Mouse (Mus musculus) frontal cortex, postnatal 14 days (tissue): ENCODE results near the gene Terf2ip.
A peak's percentile ranks its signal among the peaks of the same experiment; 100 is the strongest.

Source experiments
- DNase-seq, 2 experiments: peaks; one replicate each; pipeline ENCODE4 v3.0.0; 2022; ENCODE audit warnings: low spot score in 2 of 2

Terf2ip gene

DNA sequence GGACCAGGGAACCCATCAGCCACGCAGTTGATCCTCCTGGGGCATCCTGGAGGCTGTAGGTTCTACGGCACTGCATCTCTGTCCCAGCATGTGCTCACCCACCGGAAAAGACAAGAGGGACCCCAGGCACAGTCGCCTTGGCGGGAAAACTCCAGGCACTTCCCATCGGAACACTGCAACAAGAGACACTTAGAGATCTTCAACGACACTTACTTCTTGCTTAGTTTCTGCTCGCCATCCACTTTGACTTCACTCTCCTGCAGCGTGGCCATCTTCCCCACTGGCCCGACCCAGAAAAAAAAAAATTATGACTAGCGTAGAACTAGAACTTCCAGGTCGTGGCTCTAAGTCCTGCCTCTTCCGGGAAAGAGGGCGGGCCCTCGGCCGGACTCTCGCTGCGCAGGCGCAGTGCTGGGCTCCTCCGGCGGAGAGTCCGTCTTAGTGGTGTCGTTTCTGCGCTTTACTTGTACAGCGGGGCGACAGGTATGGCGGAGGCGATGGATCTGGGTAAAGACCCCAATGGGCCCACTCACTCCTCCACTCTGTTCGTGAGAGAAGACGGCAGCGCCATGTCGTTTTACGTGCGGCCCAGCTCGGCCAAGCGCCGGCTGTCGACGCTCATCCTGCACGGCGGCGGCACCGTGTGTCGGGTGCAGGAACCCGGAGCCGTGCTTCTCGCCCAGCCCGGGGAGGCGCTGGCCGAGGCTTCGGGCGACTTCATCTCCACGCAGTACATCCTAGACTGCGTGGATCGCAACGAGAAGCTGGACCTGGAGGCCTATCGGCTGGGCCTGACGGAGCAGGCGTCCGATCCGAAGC lies at the start of gene Terf2ip, which contains the start of gene Kars:
TSS of gene Terf2ip (plus strand) at position 402 of the 819 bp plus-strand sequence.
TSS of gene Kars (minus strand) at position 327 of the 819 bp plus-strand sequence.
- peak; percentile 87 for DNase-seq

DNA sequence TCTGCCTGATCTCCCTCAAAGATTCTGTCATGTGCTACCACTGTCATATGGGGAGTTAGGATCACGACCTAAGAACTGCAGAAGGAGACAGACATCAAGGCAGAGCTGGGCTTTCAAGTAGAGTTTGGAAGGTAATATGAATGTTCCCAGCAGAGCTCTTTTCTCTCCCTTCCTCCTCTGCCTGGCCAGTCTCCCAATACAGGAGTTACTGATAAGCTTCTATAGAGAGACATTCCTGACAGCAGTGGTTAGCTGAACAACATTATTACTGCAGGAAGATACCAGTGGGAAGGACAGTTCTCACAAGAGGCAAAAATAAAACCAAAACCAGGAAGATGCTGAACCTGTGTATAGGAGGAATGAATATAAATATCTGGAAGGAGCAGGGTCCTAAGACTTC lies 48.6 kb upstream of the Terf2ip start:
- DNase-seq = no peak

DNA sequence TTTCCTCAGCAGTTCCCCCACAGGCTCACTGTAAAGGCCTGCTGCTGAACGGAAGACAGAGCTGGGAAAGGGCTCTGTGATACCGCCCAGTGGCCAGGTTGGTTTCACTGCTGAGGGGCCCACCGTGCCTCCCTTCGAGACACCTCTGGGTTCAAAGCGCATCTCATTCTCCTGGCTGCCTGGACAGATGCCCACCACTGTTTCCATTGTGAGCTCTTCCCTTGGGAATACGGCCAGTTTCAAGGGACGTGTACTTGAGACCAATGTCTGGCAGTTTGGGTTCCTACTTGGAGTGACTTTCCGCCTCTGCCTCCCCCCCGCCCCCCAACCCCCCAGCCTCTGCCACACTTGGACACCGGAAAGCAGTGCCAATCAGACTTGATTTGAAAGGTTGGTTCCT lies 48.1 kb upstream of the Terf2ip start:
- DNase-seq = no peak

DNA sequence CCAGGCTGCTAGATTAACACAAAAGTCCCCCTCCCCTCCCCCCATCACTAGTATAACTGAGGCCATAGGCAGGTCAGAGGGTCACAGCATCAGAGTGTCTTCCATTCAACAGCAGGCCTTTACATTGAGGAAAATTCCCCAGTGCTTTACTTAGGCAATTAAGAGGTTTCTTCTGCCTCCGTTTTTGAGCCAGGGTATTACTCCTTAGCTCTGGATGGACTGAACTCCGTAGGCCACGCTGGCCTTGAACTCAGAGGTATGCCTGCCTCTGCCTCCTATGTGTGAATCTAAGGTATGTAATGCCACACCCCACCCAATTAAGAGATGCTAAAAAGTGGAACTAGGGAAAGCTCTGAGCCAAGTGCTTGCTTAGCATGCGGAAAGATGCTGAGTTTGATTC lies 47.7 kb upstream of the Terf2ip start:
- no peak for DNase-seq

DNA sequence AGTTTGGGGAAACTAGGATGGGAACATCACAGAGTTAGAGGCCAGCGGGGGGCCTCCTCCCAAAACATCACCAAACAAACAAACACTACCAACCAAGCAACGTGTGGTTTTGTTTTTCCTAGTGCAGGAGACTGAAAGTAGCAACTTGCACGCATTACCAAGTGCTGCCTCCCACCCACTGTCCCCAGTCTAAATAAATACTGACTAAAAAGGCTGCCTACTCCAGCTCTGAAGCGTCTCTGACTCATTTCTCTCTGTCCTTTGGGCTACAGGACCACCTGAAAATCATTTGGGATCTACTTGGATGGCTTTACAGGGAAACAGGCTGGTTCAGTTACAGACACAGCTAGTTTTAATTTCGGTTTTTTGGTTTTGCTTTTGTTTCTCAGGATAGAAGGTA lies 46.8 kb upstream of the Terf2ip start:
- no peak for DNase-seq

DNA sequence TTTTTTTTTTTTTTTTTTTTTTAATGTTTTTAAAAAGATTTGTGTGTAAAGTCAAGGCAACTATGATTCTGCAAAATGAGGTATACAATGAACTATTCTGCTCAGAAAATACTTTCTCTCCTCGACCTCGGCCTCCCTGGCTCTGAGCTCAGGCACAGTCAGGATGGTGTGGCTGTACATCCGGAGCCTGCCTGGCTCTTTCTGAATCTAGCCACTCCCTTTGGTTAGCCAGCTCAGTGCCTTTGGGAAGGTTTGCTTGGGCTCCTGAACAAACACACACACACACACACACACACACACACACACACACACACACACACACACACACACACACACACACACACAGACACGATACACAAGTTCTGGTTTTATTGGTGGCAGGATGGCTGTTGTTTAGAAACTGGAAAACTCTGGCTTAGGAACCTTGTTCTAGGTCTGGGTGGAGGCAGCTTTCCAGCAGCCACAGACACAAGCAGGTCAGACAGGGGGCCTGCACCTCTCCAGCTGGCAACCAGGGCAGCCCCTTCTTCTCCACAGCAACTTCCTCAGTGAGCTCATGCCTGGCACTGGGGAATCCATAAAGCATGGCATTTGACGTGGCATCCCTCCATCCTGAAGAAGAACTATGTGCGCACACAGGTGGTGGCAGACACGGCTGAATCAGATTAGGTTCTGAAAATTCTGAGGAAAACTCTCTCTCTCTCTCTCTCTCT lies 46.2 kb upstream of the Terf2ip start:
- DNase-seq = no peak

DNA sequence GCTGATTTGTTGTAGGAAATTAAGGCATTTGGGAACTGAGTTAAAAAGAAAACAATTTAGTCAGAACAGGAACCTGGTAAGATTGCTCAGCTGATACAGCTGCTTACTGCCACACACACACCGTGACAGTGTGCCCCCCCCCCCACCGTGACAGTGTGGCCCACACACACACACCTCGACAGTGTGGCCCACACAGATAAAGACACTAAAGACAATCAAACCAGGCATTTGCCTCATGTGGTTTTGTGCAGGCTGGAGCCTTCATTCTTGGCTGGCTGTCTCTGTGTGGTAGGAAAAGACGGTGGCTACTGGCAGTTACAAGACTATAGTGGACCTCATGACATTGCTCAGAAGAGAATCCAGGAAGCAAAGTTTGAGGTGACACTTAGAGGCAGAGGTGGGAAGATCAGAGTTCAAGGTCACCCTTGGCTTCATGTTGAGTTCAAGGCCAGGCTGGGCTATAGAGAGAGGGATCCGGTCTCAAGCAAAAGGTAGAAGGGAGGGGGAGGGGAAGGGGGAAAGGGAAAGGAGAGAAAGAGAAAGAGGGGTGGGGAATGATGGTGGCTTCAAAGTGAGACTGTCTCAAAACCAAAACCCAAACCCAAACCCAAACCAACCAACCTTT lies 43.8 kb upstream of the Terf2ip start:
- no peak for DNase-seq

- DNase-seq = no peak
Measured at GRCm38 (mm10) chr8:111968541-111968940, 42.7 kb upstream of the Terf2ip start.

- no peak for DNase-seq
Measured at GRCm38 (mm10) chr8:111968991-111969390, 42.2 kb upstream of the Terf2ip start.

GRCm38 (mm10) chr8:111974138-111974537 lies 37.1 kb upstream of the Terf2ip start:
- no peak for DNase-seq

DNA sequence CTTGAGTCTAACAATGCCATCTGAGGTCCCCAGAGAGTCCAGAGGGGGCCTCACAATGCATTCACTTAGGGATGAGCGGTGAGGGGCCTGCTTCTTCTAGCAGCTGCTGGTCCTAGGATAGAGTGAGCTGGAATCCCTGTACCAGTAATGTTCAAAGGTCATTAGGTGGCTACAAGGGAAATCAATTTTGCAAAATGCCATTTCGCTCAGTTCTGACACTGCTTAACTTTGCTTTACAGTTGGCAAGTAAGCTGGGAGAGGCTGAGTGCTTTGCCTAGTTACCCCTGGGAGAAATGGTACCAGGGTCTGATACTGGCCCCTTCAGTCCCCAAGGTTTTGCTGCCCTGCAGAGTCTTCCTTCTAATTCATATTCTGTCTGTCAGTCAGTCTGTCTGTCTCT lies 35.5 kb upstream of the Terf2ip start:
- DNase-seq = no peak

GRCm38 (mm10) chr8:111976326-111976725 lies 34.9 kb upstream of the Terf2ip start:
- DNase-seq = no peak

DNA sequence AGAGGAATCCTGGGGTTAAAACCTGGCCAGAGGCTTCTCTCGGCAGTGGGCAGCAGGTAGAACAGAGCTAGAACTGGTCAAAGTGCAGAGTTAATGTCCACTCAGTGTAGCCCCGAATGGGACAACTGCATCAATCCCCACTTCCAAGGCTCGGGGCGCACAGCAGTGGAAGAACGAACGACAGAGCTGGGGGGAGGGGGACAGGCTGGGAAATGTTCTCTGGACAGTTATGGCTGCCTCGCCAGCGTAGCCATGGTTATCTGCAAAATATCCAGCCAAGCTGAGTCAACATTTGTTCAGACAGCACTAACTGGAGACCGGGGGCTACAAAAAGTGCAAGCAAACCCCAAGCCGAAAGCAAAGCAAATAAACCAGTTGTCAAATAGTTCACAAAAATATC lies 33.1 kb upstream of the Terf2ip start:
- DNase-seq = no peak

- DNase-seq = no peak
Measured at GRCm38 (mm10) chr8:111982116-111982515, 29.1 kb upstream of the Terf2ip start.

GRCm38 (mm10) chr8:111984511-111984910 lies 26.7 kb upstream of the Terf2ip start:
- no peak for DNase-seq

- peak in 1 of 2 experiments; percentile 65 for DNase-seq
Measured at GRCm38 (mm10) chr8:111989911-111990310, 21.3 kb upstream of the Terf2ip start.

DNA sequence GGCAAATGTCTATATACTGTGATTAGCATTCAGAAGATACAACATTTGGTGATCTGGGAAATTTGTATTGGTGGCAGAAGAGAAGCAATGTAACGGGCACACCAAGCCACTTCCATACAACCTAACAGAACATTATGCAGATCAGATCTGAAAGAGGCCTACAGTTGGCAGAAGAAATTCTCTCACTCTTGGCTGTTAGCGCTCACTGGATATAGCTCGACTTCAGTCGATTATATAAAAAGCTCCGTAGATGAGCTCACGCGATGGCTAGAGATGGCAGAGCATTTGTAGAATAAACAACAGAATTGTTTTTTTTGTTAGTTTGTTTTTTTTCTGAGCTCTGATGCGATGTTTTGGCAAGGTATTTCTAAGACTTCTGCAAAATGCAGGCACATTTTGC lies 19.9 kb upstream of the Terf2ip start:
- no peak for DNase-seq

DNA sequence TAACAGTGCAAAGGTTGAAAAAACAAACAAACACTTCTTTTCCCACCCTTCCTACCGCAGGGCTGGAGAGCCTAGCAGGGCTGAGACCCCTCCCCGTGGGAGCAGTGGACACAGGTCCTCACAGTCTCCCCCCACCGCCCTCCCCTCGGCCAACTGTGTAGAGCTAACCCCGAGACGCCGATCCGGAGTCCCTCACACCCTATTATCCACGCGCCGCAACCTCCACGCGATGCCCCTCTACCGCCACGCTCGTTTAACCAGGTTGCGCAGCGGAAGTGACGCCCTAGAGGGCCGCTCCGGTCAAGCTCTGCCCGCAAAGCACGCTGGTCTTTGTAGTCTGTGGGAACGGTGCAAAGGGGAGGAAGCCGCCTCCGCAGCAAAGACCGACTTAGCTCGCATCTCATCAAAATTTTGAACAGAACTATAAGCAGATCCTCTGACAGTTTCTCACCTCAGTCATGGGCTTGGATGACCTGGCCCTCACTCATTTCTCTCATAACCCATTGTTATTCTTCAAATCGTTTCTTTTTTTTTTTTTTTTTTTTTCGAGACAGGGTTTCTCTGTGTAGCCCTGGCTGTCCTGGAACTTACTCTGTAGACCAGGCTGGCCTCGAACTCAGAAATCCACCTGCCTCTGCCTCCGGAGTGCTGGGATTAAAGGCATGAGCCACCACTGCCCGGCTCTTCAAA lies 19.0 kb upstream of the Terf2ip start, which contains the start of gene Adat1:
TSS of gene Adat1 (minus strand) at position 290 of the 690 bp plus-strand sequence.
- DNase-seq = peak; percentile 70 to 81

GRCm38 (mm10) chr8:111992703-111993039 lies 18.5 kb upstream of the Terf2ip start:
- no peak for DNase-seq

DNA sequence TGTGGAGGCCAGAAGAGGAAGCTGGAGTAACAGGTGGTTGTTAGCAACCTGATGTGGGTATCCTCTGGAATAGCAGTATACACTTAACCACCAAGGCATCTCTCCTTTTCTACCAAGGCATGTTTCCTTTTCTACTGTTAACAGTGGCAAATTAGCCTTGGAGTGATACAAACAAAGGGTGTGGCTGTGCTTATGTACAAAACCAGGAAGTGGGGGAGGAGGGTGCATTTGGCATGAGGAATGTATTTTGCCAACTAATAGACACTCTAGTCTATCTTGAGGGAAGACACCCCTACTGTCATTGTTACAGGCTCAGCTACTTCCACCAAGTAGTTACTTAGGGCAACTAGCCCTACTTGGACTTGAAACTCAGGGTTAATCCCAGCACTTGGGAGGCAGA lies 6.4 kb upstream of the Terf2ip start:
- DNase-seq = no peak

DNA sequence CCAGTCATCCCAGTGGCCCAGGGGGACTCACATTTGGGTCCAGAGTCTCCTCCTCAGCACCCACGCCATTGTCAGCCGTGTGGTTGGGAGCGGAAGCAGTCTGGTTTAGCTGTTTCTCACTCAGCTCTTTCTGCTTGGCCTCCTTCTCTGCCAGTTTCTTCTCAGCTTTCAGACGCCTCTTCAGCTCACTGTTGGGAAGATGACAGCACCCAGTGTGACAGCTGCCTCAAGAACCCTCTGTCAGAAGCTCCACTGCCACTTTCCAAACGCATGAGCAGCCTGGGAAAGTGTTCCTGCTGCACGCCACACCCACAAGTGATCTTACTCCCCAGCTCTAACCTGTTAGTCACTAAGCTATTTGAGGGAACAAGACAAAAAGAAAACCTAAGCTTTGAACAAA lies 5.6 kb upstream of the Terf2ip start:
- no peak for DNase-seq

DNA sequence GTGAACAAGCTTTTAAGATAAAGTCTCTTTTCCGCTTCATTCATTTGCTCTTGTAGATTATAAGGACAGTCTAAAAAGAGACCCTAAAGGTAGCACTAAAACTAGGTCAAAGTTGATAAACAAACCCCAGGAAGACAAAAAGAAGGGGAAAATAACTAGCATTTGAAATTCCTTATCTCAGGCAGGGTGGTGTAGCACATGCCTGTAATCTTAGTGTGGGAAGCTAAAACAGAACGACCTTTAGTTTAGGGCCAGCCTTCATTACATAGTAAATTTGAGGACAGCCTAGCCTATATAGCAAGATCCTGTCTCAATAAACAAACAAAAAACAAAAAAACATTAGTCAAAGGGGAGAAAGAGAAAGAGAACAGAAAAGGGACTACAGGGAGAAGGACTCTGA lies 3.5 kb upstream of the Terf2ip start:
- DNase-seq = no peak
